Mouse (Mus musculus): ENCODE measurements around the gene Fgfr2. TPM values are rescaled to one million over a fixed set of nuclear protein-coding genes. Genes with fewer than 3 reads are reported as not detected.
"Not testable (repeated sequence)": the region's sequence is repeated elsewhere in the genome, so short reads cannot be mapped to it uniquely, and the experiment has no call there.

Fgfr2 gene
- polyA plus RNA-seq, 1 experiment: 12.0 TPM

- H3K27ac ChIP-seq (replicated peaks; ENCODE audit: low read depth, low read length): no peak overlapping the region
- no peak overlapping the region for H3K4me3 ChIP-seq (ENCODE audit: insufficient read depth, low read depth, low read length)
- no peaks in the 10 kb centered on the region for H3K4me1 ChIP-seq (ENCODE audit: control insufficient read depth, insufficient read depth, insufficient read length, low read length)
Measured at GRCm38 (mm10) chr7:131427331-131427730, 1695.8 kb downstream of the Fgfr2 start.

- Histone ChIP-seq H3K27ac (replicated peaks; ENCODE audit: low read depth, low read length) (no peak overlapping the region), H3K4me1 (ENCODE audit: control insufficient read depth, insufficient read depth, insufficient read length, low read length) (no peaks in the 10 kb centered on the region), H3K4me3 (ENCODE audit: insufficient read depth, low read depth, low read length) (no peak overlapping the region)
Measured at GRCm38 (mm10) chr7:131424912-131425311, 1698.2 kb downstream of the Fgfr2 start.

GRCm38 (mm10) chr7:131417605-131418004, 1705.5 kb downstream of the Fgfr2 start:
- H3K4me1 ChIP-seq (ENCODE audit: control insufficient read depth, insufficient read depth, insufficient read length, low read length): no peaks in the 10 kb centered on the region
- no peak overlapping the region for H3K4me3 ChIP-seq (ENCODE audit: insufficient read depth, low read depth, low read length)
- no peak overlapping the region for H3K27ac ChIP-seq (replicated peaks; ENCODE audit: low read depth, low read length)

- not testable (repeated sequence) for H3K4me1 ChIP-seq (ENCODE audit: control insufficient read depth, insufficient read depth, insufficient read length, low read length); H3K27ac ChIP-seq (replicated peaks; ENCODE audit: low read depth, low read length); H3K4me3 ChIP-seq (ENCODE audit: insufficient read depth, low read depth, low read length)
Measured at GRCm38 (mm10) chr7:131416742-131417141, 1706.4 kb downstream of the Fgfr2 start.

GRCm38 (mm10) chr7:131411941-131412270, 1711.2 kb downstream of the Fgfr2 start:
- Histone ChIP-seq H3K4me3 (ENCODE audit: insufficient read depth, low read depth, low read length) (no peak overlapping the region), H3K27ac (replicated peaks; ENCODE audit: low read depth, low read length) (no peak overlapping the region), H3K4me1 (ENCODE audit: control insufficient read depth, insufficient read depth, insufficient read length, low read length) (peaks cover 10% of the 10 kb centered on the region)

GRCm38 (mm10) chr7:131411221-131411940, 1711.8 kb downstream of the Fgfr2 start:
- peaks cover 10% of the 10 kb centered on the region for H3K4me1 ChIP-seq (ENCODE audit: control insufficient read depth, insufficient read depth, insufficient read length, low read length)
- H3K27ac ChIP-seq (replicated peaks; ENCODE audit: low read depth, low read length): no peak overlapping the region

GRCm38 (mm10) chr7:131410416-131411058, 1712.6 kb downstream of the Fgfr2 start, which contains the start of the genes Ikzf5 and Acadsb:
Gene Ikzf5 (minus strand): TSS chr7:131410521.
Gene Acadsb (plus strand): TSS chr7:131410601.
- Histone ChIP-seq H3K27ac (replicated peaks; ENCODE audit: low read depth, low read length) (peak within 1 kb of the TSS; percentile 59), H3K4me3 (ENCODE audit: insufficient read depth, low read depth, low read length) (peak within 1 kb of the TSS; percentile 91), H3K4me1 (ENCODE audit: control insufficient read depth, insufficient read depth, insufficient read length, low read length) (peaks cover 10% of the 10 kb centered on the region)

More at GRCm38 (mm10) chr7:131411221-131411940, 1711.8 kb downstream of the Fgfr2 start:
- peak overlapping the region; percentile 79 for H3K4me3 ChIP-seq (ENCODE audit: insufficient read depth, low read depth, low read length)

GRCm38 (mm10) chr7:131409988-131410385, 1713.2 kb downstream of the Fgfr2 start:
- Histone ChIP-seq H3K27ac (replicated peaks; ENCODE audit: low read depth, low read length) (peak overlapping the region; percentile 59), H3K4me3 (ENCODE audit: insufficient read depth, low read depth, low read length) (peak overlapping the region; percentile 91), H3K4me1 (ENCODE audit: control insufficient read depth, insufficient read depth, insufficient read length, low read length) (peaks cover 10% of the 10 kb centered on the region)

GRCm38 (mm10) chr7:131409321-131409987, 1713.7 kb downstream of the Fgfr2 start:
- H3K4me3 ChIP-seq (ENCODE audit: insufficient read depth, low read depth, low read length): peak overlapping the region; percentile 91
- H3K27ac ChIP-seq (replicated peaks; ENCODE audit: low read depth, low read length): peak overlapping the region; percentile 59
- H3K4me1 ChIP-seq (ENCODE audit: control insufficient read depth, insufficient read depth, insufficient read length, low read length): peaks cover 12% of the 10 kb centered on the region

- H3K4me3 ChIP-seq (ENCODE audit: insufficient read depth, low read depth, low read length); H3K27ac ChIP-seq (replicated peaks; ENCODE audit: low read depth, low read length): not testable (repeated sequence)
Measured at GRCm38 (mm10) chr7:131391761-131392160, 1731.4 kb downstream of the Fgfr2 start.

GRCm38 (mm10) chr7:131371880-131372651, 1751.1 kb downstream of the Fgfr2 start:
- Histone ChIP-seq H3K27ac (replicated peaks; ENCODE audit: low read depth, low read length) (no peak overlapping the region), H3K4me1 (ENCODE audit: control insufficient read depth, insufficient read depth, insufficient read length, low read length) (no peaks in the 10 kb centered on the region), H3K4me3 (ENCODE audit: insufficient read depth, low read depth, low read length) (peak overlapping the region; percentile 16; the same call in 1 of the 2 replicates)

More at GRCm38 (mm10) chr7:131391761-131392160, 1731.4 kb downstream of the Fgfr2 start:
- not testable (repeated sequence) for H3K4me1 ChIP-seq (ENCODE audit: control insufficient read depth, insufficient read depth, insufficient read length, low read length)

- Histone ChIP-seq H3K27ac (replicated peaks; ENCODE audit: low read depth, low read length) (peak overlapping the region; percentile 71; the same call in 1 of the 2 replicates), H3K4me3 (ENCODE audit: insufficient read depth, low read depth, low read length) (peak overlapping the region; percentile 87), H3K4me1 (ENCODE audit: control insufficient read depth, insufficient read depth, insufficient read length, low read length) (no peaks in the 10 kb centered on the region)
Measured at GRCm38 (mm10) chr7:131371470-131371860, 1751.7 kb downstream of the Fgfr2 start.

GRCm38 (mm10) chr7:131370648-131371469, 1752.3 kb downstream of the Fgfr2 start, which contains the start of gene Pstk:
Gene Pstk (plus strand): TSS chr7:131371141.
- Histone ChIP-seq H3K4me1 (ENCODE audit: control insufficient read depth, insufficient read depth, insufficient read length, low read length) (no peaks in the 10 kb centered on the region), H3K4me3 (ENCODE audit: insufficient read depth, low read depth, low read length) (peak within 1 kb of the TSS; percentile 87), H3K27ac (replicated peaks; ENCODE audit: low read depth, low read length) (peak within 1 kb of the TSS; percentile 71)

GRCm38 (mm10) chr7:131364131-131364530, 1759.0 kb downstream of the Fgfr2 start:
- no peak overlapping the region for H3K27ac ChIP-seq (replicated peaks; ENCODE audit: low read depth, low read length)
- H3K4me1 ChIP-seq (ENCODE audit: control insufficient read depth, insufficient read depth, insufficient read length, low read length): no peaks in the 10 kb centered on the region; the same call in 1 of the 2 replicates
- H3K4me3 ChIP-seq (ENCODE audit: insufficient read depth, low read depth, low read length): no peak overlapping the region
